Mouse (Mus musculus) left cerebral cortex, postnatal 25 days (tissue): Measurements from ENCODE around the gene Gmps. TPM values are rescaled to one million over a fixed set of nuclear protein-coding genes. Genes with fewer than 3 reads are reported as not detected.

ENCODE experiments used
- DNase-seq, 2 experiments: peaks; one replicate each; pipeline ENCODE4 v3.0.0; 2022; ENCODE audit warnings: low spot score in 2 of 2, mixed read lengths in 1 of 2
- intact Hi-C: fragments of 180-260 bp; cut with DNase I; formaldehyde crosslinking; loops from one replicate; pipeline ENCODE4 v1.15.1; 2025
- total RNA-seq, 2 experiments: library from RNA; stranded (reverse); gene quantifications; 2 replicates each; pipeline ENCODE4 v1.2.3; 2021

The Gmps gene
- total RNA-seq, 2 experiments from 2014 or later: 44.1 to 44.9 TPM

GRCm38 (mm10) chr3:64039818-64040784, 64.2 kb downstream of the Gmps start:
- peak; percentile 88 to 92 for DNase-seq
- intact Hi-C loops: loop anchor here (2.0 kb wide), 2 partner anchors 267 to 751 kb away; no protein-coding TSS in a partner anchor

Other genes with a start within 250 kb of the Gmps start
- 1 to 10 TPM; 7.1 to 7.9 TPM for gene Plch1, start 76.6 kb upstream of the Gmps start, total RNA-seq
- gene E130311K13Rik, start 46.6 kb upstream of the Gmps start, total RNA-seq: 10 to 100 TPM; 11.8 to 12.5 TPM
- 10 to 100 TPM; 28.1 to 31.8 TPM for gene Slc33a1, start 11.3 kb upstream of the Gmps start, total RNA-seq
- under 1 TPM; 0.27 to 0.28 TPM for gene Vmn2r1, start 105.4 kb downstream of the Gmps start, total RNA-seq
- not detected for gene Vmn2r2, start 165.8 kb downstream of the Gmps start, total RNA-seq